Mouse (Mus musculus) stomach, postnatal 0 days (tissue): ENCODE data around the gene Anapc2.

Source experiments
- CTCF ChIP-seq: IDR thresholded peaks from 2 replicates; pipeline ENCODE4 v1.5.1; 2016; ENCODE audit warnings: antibody characterized with exemption, low read depth, mild to moderate bottlenecking, moderate library complexity
- EP300 ChIP-seq: optimal IDR thresholded peaks from 2 replicates; pipeline ENCODE3; 2016; ENCODE audit warnings: antibody characterized with exemption

- TF ChIP-seq CTCF (no peak), EP300 (no peak)
Observed at GRCm38 (mm10) chr2:25298046-25298445, 25.8 kb downstream of the Anapc2 start.
